Mouse (Mus musculus) intestine, embryonic 14.5 days (tissue): ENCODE data around the gene Cryzl2. TPM values are rescaled to one million over a fixed set of nuclear protein-coding genes. Genes with fewer than 3 reads are reported as not detected.

Source experiments
- polyA plus RNA-seq: library from polyadenylated mRNA; unstranded; fragments of >200 nt; fragmentation: Nextera tagmentation; extraction: Ambion mirVana; gene quantifications from 2 replicates; pipeline ENCODE4 v1.2.1, GENCODE M21; 2014

Cryzl2 gene
- polyA plus RNA-seq, 1 experiment from 2014 or later, result 14.6 TPM

Other genes with a start within 250 kb of the Cryzl2 start
- gene Rasal2, start 46.0 kb upstream of the Cryzl2 start, polyA plus RNA-seq, result 7.1 and 8.3 TPM in 2 replicates
- gene Sec16b, start 48.2 kb downstream of the Cryzl2 start, polyA plus RNA-seq, result 6.7 and 7.8 TPM in 2 replicates